Mouse (Mus musculus) testis, adult 2 months (tissue): Measurements from ENCODE around the gene Hoxd4.

Source experiments
- CTCF ChIP-seq: fragments of 200-500 bp; IDR thresholded peaks from 2 replicates; pipeline ENCODE4 v1.5.1; 2012; ENCODE audit warnings: low read depth, mild to moderate bottlenecking, inconsistent platforms, low read length, moderate library complexity; ENCODE audit not compliant: control insufficient read depth, insufficient read depth, insufficient replicate concordance
- POLR2A ChIP-seq: fragments of 200-500 bp; IDR thresholded peaks from 2 replicates; pipeline ENCODE4 v1.6.1; 2012; ENCODE audit warnings: low read depth, mild to moderate bottlenecking, inconsistent platforms, low read length, moderate library complexity; ENCODE audit not compliant: control insufficient read depth

GRCm38 (mm10) chr2:74702820-74703219, 8.9 kb upstream of the Hoxd4 start:
- TF ChIP-seq CTCF (no peak), POLR2A (no peak)
